Mouse (Mus musculus) monocyte, adult 2 months (primary cell): Measurements from ENCODE around the gene Prep.
"Not testable (repeated sequence)": the region's sequence is repeated elsewhere in the genome, so short reads cannot be mapped to it uniquely, and the experiment has no call there.

Source experiments
- DNase-seq, 2 experiments: peaks; one replicate each; pipeline ENCODE4 v3.0.0; 2022; ENCODE audit warnings: low spot score in 2 of 2, low read depth in 1 of 2

Gene Prep

GRCm38 (mm10) chr10:45177798-45178197 lies 110.8 kb downstream of the Prep start, which contains the start of gene Popdc3:
Gene Popdc3 (plus strand): TSS chr10:45178098.
- not testable (repeated sequence) for DNase-seq

DNA sequence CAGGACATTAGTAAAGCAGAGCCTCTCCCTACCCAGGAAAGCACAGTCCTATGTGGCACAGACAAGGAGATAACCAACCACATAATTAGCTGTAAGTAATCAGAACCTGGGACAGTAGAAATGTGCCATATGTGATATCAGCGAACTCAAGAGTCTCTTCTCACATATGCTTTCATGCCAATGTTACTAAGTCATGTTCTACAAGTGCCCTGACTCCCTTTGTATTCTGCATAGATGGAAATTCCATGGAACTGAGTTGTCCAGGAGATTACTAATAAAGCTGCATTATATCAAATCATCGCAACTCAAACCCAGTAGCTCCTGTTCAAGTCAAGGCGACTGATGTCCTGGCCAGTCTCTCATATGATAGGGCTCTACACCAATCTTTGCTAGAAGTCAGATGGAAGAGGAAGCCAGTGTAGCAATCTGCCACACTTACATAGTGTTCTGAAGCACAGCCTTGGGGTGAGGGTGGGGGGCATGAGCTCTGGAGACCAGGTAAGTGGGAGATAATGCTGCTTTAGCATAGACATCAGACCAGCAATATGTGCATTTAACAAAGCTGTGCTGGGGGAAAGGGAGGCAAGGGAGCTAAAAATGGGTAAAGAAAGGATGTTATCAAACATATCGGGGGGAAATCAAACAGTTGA lies 113.8 kb downstream of the Prep start:
- DNase-seq = no peak

GRCm38 (mm10) chr10:45181344-45181743 lies 114.3 kb downstream of the Prep start:
- no peak for DNase-seq

DNA sequence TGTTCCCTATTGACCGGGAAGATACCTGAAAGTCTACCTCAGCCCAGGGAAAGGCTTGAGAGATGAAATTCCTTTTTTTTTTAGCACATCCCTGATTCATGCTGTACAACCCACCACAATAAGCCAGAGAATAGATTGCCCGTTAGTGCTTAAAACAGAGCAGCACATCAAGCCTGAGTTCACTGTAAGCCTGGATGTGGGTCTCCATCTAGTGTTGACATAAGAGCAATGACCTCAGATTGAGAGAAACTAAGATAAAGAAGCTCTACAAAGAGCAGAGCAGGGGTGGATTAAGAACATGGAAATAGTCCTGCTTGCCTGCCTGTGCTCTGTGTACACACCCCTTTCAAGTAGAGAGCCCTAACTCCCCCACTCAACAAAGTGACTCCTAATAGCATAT lies 118.5 kb downstream of the Prep start:
- DNase-seq = no peak

- no peak for DNase-seq
Observed at GRCm38 (mm10) chr10:45193330-45194310, 126.6 kb downstream of the Prep start.

DNA sequence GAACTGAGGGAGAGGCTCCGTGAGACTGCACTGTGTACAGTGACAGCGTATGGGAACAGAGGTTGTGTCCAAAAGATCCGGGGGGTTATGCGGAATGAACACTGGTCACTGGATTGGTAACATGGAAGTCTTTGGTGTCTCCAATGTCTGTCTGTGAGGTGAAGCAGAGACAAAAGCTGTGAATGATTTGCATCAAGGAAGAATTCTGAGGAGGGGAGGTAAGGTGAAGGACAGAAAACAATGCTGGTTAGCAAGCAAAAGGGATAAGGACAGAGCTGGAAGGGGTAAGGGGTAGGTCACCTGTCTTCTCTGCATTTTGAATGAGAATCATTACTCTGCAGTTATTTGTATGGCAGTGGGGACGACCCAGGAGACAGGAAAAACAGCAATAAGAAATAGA lies 127.5 kb downstream of the Prep start:
- DNase-seq = no peak

- no peak for DNase-seq
Observed at GRCm38 (mm10) chr10:45204582-45204981, 137.6 kb downstream of the Prep start.

- no peak for DNase-seq
Observed at GRCm38 (mm10) chr10:45210201-45210600, 143.2 kb downstream of the Prep start.

GRCm38 (mm10) chr10:45216676-45217075 lies 149.7 kb downstream of the Prep start:
- DNase-seq = no peak
